Mouse (Mus musculus): Measurements from ENCODE around the gene Rnf4. TPM values are rescaled to one million over a fixed set of nuclear protein-coding genes. Genes with fewer than 3 reads are reported as not detected.

The Rnf4 gene
- polyA plus RNA-seq, 1 experiment from 2014 or later, result 209 TPM

DNA sequence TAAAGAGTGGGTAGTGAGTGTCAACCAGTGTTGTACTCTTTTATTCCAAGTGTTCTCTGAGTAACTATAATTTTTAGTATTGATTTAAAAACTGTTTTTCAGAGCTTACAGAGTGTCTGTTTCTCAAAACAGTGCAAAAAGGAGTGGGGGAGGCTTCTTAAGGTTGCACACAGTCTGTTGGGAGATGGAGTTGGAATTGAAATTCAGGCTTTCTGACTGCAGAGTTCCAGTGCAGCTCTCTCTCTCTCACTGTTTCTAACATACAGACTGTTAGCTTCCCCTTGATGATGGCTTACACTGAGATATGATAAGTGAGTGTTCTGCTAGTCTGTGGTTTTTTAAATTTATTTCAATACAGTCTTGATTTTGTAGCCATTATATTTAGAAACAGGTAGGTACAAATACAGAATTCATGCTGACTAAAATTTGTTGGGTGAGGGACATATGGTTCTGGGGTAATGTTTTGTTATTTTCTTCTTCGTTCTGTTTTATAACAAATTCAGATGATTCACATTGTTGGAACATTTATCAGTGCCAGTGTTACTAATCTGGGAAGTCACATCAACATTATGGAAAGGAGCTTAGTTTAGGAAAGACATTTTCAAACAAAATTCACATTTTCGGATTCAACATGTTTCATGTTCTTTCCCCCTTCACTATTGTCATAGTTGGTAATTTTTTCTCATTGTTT, 59.9 kb downstream of the Rnf4 start:
- no peaks in the 10 kb centered on the region for H3K27me3 ChIP-seq (ENCODE audit: control insufficient read depth, insufficient read depth, low read length)
- 91% methylated on average over 2 of the region's 2 CpGs for WGBS

DNA sequence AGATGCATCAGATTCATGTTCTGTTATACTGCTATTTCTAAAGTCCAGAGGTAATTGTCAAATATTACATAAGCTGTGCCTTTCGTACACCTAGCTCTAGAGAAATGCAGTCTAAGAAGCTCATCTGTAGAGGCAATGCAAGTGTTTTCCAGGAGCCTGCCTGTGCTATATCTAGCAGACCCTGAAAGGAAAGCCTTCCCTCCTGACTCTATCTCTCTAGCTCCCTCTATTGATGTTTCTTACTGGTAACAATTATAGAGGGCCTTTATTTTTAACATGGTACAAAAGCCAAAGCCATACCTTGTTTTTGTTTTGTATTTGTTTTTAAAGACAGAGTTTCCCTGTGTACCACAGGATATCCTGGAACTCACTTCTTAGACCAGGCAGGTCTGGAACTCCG, 61.8 kb downstream of the Rnf4 start:
- Histone ChIP-seq H3K36me3 (replicated peaks; ENCODE audit: control insufficient read depth, insufficient read depth, low read depth, low read length) (no peaks in the 10 kb centered on the region), H3K27ac (replicated peaks; ENCODE audit: low read depth, low read length) (no peak overlapping the region), H3K4me2 (ENCODE audit: low read depth, low read length) (no peak overlapping the region), H3K27me3 (ENCODE audit: control insufficient read depth, insufficient read depth, low read length) (no peaks in the 10 kb centered on the region), H3K4me3 (ENCODE audit: low read depth, low read length) (no peak overlapping the region), H3K4me1 (ENCODE audit: control insufficient read depth, insufficient read depth, low read length) (no peaks in the 10 kb centered on the region), H3K9me3 (replicated peaks; ENCODE audit: control insufficient read depth, low read length) (no peaks in the 10 kb centered on the region), H3K9ac (replicated peaks; ENCODE audit: low read length) (no peak overlapping the region)
- ATAC-seq (replicated peaks; ENCODE audit: insufficient number of reproducible peaks, low FRiP score, low TSS enrichment, low read depth) (no peak), DNase-seq (ENCODE audit: low spot score) (no peak)
- 89% methylated on average over 2 of the region's 2 CpGs for WGBS

More for the DNA sequence above, 59.9 kb downstream of the Rnf4 start:
- no peak for ATAC-seq (replicated peaks; ENCODE audit: insufficient number of reproducible peaks, low FRiP score, low TSS enrichment, low read depth)
- H3K27ac ChIP-seq (replicated peaks; ENCODE audit: low read depth, low read length), result no peak overlapping the region
- H3K36me3 ChIP-seq (replicated peaks; ENCODE audit: control insufficient read depth, insufficient read depth, low read depth, low read length), result no peaks in the 10 kb centered on the region
- H3K9me3 ChIP-seq (replicated peaks; ENCODE audit: control insufficient read depth, low read length), result no peaks in the 10 kb centered on the region
- H3K9ac ChIP-seq (replicated peaks; ENCODE audit: low read length), result no peak overlapping the region
- no peak overlapping the region for H3K4me2 ChIP-seq (ENCODE audit: low read depth, low read length)
- no peaks in the 10 kb centered on the region for H3K4me1 ChIP-seq (ENCODE audit: control insufficient read depth, insufficient read depth, low read length)
- no peak for DNase-seq (ENCODE audit: low spot score)
- H3K4me3 ChIP-seq (ENCODE audit: low read depth, low read length), result no peak overlapping the region

DNA sequence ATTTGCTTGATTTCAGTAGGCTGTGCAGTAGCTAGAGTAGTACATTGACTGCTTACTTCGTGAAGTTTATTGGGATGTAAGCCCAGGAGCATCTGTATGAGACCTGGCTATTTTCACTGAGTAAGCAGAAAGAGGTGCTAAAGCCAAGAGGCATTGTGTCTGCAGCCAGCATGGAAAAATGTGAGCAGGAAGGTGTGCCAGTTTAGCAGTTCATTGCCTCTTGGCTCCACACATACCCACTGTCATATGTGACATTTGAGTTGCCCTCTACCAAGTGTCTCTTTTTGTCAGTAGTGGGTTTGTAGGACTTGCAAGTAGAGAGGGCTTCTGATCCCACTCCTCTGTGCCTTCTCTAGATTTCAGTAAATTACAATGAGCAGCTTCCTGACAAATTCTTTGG, 62.2 kb downstream of the Rnf4 start:
- Histone ChIP-seq H3K27me3 (ENCODE audit: control insufficient read depth, insufficient read depth, low read length) (no peaks in the 10 kb centered on the region), H3K36me3 (replicated peaks; ENCODE audit: control insufficient read depth, insufficient read depth, low read depth, low read length) (no peaks in the 10 kb centered on the region), H3K9me3 (replicated peaks; ENCODE audit: control insufficient read depth, low read length) (no peaks in the 10 kb centered on the region), H3K9ac (replicated peaks; ENCODE audit: low read length) (no peak overlapping the region), H3K4me2 (ENCODE audit: low read depth, low read length) (no peak overlapping the region), H3K27ac (replicated peaks; ENCODE audit: low read depth, low read length) (no peak overlapping the region), H3K4me1 (ENCODE audit: control insufficient read depth, insufficient read depth, low read length) (no peaks in the 10 kb centered on the region), H3K4me3 (ENCODE audit: low read depth, low read length) (no peak overlapping the region)
- ATAC-seq (replicated peaks; ENCODE audit: insufficient number of reproducible peaks, low FRiP score, low TSS enrichment, low read depth) (no peak), DNase-seq (ENCODE audit: low spot score) (no peak)
- 58% methylated on average over 1 of the region's 1 CpGs for WGBS

Other genes starting within 250 kb of the Rnf4 start
- gene Poln, start 166.8 kb upstream of the Rnf4 start, polyA plus RNA-seq (2014; fragmentation: Nextera tagmentation; extraction: Ambion mirVana), result 0.21 and 0.99 TPM in 2 replicates
- gene Haus3, start 166.8 kb upstream of the Rnf4 start, polyA plus RNA-seq (2014; fragmentation: Nextera tagmentation; extraction: Ambion mirVana), result 59.5 and 72.1 TPM in 2 replicates
- 17.7 and 25.5 TPM in 2 replicates for gene Mxd4, start 148.6 kb upstream of the Rnf4 start, polyA plus RNA-seq (2014; fragmentation: Nextera tagmentation; extraction: Ambion mirVana)
- 0.24 and 0.64 TPM in 2 replicates for gene Zfyve28, start 47.8 kb upstream of the Rnf4 start, polyA plus RNA-seq (2014; fragmentation: Nextera tagmentation; extraction: Ambion mirVana)
- gene Cfap99, start 47.7 kb upstream of the Rnf4 start, polyA plus RNA-seq (2014; fragmentation: Nextera tagmentation; extraction: Ambion mirVana), result not detected in 2 replicates
- 13.1 and 13.6 TPM in 2 replicates for gene Fam193a, start 33.6 kb downstream of the Rnf4 start, polyA plus RNA-seq (2014; fragmentation: Nextera tagmentation; extraction: Ambion mirVana)
- gene Tnip2, start 177.7 kb downstream of the Rnf4 start, polyA plus RNA-seq (2014; fragmentation: Nextera tagmentation; extraction: Ambion mirVana), result 3.4 and 6.4 TPM in 2 replicates
- gene Sh3bp2, start 189.5 kb downstream of the Rnf4 start, polyA plus RNA-seq (2014; fragmentation: Nextera tagmentation; extraction: Ambion mirVana), result 7.4 and 10.4 TPM in 2 replicates
- gene Add1, start 237.4 kb downstream of the Rnf4 start, polyA plus RNA-seq (2014; fragmentation: Nextera tagmentation; extraction: Ambion mirVana), result 145 and 160 TPM in 2 replicates